Mouse (Mus musculus): ENCODE measurements around the gene Clic1.

Gene Clic1

DNA sequence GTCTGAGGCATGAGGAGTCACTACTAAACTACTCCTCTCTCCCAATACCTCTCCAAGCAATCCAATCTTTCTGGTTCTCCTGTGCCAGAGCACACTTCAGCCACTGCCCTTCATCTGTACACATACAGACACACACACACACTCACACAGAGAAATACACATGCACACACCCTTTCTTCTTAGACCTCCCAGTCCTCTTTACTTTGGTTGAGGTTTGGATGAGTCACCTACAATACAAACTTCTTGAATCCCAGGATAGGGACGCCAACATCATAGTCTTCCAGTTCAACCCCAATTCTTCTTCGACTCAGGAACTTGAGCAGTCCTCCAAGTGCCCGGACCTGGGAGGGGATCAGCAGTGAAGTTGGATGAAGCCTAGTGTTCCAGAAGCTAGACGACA, 6.0 kb upstream of the Clic1 start:
- ATAC-seq (ENCODE audit: insufficient number of reproducible peaks, low FRiP score, low TSS enrichment): no peak

DNA sequence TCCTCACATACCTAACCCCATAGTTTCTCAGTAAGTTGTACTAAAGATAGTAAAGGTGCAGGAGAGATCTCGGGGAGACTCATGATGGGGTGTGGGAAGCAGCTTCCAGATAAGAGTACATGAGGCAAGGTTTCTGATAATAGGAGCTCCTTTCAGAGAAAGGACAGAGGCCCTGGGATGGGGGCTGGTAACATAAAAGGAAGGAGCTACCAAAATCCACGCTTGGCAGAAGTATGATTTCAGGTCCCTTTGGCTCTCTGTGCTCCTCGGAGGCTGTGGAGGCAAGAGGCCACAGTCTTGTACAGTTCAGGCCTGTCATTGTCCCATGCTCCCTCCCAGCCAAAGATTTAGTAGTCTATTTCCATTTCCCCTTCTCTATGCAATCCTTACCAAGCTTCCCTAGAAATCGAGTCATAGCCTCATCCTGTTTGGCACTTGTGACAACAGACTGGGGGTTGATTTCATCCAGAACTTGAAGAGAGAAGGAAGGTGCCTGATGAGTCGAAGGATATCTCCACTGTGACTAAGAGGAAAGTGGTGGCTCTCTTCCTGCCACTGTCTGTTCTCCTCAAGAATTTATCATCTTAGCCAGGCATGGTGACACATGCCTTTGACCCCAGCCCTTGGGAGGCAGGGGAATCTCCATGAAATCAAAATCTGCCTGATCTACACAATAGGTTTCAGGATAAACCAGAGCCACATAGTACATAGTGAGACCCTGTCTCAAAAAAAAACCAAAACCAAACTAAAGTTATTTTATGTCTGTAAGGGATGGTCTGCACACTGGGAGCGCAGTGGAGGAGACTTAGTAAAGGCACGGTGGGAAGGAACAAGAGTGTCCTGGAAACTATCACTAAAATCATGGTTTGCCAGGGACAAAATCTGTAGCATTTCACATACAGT, 4.6 kb upstream of the Clic1 start:
- ATAC-seq (ENCODE audit: insufficient number of reproducible peaks, low FRiP score, low TSS enrichment): no peak

DNA sequence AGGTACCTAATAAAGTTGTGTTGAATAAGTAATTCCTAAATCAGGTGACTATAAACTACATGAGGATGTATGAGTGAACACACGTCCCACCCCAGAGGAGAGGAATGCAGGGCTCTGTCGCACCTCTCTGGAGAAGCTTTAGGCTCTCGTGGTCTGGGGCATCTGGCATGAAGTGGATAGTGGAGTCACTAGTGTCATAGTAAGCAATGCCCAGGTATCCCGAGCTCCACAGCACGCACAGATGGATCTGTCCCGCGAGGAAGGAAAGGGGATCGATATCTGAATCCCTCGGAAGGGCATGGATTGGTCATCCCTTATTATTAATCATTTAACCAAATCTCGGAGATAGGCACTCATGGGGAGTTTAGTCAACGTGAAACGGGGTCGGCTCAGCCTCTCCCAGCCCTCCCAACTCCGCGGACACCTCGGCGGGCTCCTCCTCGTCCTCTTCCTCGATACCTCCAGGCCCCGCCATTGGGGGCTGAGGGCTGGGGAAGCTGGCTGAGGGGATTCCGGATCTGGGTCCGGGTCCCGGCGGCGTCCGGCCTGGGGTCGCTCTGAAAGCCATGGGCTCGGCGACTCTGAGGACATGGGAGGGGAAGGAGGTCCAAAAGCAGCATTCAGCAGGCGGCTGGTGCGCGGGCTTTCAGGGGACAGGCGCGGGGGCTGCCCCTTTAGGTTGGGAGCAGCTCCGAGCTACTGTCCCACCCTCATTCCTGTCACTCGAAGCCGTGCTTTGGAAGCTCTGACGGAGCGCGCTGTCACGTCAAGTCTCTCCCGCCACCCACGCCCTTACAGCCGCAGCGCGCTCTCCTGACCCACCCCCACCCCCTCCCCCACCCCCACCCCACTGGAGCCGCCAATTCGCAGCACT, 3.7 kb upstream of the Clic1 start:
- no peak for ATAC-seq (ENCODE audit: insufficient number of reproducible peaks, low FRiP score, low TSS enrichment)

DNA sequence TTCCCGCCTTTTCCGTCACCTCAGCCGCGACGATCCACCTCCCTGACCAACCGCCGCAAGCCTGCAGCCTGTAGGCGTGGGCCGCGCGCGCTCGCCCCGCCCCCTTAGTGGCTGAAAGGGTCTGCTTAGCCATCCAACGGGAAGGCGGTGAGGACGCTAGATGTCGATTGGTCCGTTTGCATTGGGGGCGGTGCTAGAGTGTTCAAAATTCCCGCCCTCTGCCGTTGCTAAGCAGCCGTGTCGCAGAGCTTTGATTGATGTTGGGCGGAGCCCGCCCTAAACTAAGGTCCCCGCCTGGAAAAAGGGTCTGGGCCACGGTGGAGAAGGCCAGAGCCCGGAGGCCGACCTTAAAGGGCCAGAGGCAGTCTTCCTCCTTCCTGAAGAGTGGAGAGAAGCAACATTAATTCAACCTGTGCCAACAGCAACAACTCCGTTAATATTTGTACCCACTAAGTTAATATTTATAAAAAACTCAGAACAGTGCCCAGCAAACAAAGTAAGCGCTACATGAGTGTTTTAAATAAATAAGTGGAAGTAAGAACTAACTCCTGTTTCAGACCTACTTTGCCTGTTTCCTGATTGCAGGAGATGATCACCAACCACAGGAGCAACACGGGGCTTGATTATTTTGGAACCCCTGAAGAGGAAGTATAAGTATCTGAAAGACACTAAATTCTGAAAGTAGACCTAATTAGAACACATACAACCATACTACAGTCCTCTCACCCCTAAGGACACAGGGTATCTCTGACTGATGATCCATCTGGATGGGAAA, 2.9 kb upstream of the Clic1 start, which contains the start of gene Msh5:
Gene Msh5 (minus strand): TSS at position 65 of the 775 bp plus-strand sequence.
- peak; percentile 95 for ATAC-seq (ENCODE audit: insufficient number of reproducible peaks, low FRiP score, low TSS enrichment)

DNA sequence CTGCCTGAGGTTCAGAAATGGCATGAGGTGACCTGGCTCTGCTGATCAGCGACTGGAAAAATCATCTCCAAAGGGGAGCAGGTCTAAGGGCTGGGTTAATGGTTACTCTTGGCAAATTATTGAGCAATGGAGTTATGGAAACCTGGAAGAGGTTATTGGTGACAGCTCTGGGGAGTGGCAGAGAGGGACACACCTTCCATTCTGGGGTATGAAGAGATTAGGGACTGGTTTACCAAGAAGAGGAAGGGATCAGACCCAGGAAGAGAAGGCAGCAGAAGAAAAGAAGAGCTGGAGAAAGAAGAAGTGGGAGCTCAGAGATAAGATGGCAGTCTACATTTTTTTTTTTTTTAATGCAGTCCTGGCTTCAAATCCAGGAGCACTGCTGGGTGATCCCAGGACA, 2.1 kb upstream of the Clic1 start:
- no peak for ATAC-seq (ENCODE audit: insufficient number of reproducible peaks, low FRiP score, low TSS enrichment)

DNA sequence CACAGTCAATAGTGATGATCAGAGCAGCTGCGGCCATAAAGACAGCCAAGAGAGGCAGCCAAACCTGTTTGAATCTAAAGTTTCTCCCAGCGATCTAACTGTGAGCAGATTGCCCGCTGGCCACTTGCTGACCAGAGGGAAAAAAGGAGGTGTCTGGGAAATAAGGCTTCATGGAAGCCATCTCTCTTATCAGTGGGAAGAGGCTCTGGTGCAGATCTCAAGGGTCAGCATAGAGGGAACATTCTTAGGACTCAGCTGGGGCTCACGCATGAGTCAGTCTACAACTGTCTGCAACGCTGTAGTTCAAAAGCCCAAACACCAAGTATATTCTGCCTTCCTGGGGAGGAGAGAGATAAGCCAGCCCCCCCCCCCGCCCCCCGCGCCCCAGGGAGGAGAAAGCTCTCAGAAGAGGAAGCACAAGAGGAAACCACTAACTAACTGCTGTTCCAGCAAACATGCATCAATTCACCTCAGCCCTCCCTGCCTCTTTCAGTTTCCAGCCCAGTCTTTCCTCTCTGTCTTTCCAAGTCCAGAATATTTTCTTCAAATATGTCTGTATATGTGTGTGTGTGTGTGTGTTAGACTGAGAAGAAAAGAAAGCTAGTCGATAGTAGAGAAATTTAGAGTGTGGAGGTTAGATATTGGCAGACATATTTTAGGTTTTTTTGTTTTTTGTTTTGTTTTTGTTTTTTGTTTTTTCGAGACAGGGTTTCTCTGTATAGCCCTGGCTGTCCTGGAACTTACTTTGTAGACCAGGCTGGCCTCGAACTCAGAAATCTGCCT, 1.4 kb upstream of the Clic1 start:
- ATAC-seq (ENCODE audit: insufficient number of reproducible peaks, low FRiP score, low TSS enrichment): no peak

DNA sequence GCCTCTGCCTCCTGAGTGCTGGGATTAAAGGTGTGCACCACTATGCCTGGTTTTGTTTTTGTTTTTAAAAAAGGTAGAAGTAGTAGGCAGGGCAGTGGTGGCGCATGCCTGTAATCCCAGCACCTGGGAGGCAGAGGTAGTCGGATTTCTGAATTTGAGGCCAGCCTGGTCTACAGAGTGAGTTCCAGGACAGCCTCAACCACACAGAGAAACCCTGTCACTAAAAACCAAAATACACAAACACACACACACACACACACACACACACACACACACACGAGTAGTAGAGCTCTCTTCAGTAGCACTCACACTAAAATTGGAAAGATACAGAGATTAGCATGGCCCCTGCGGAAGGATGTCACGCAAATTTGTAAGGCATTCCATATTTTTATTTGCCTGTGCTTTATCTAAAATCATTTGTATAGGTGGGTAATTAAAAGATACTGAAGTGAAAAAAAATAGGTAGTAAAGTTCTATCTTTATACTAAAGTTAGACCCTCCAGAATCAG, 780 bp upstream of the Clic1 start:
- ATAC-seq (ENCODE audit: insufficient number of reproducible peaks, low FRiP score, low TSS enrichment): no peak

DNA sequence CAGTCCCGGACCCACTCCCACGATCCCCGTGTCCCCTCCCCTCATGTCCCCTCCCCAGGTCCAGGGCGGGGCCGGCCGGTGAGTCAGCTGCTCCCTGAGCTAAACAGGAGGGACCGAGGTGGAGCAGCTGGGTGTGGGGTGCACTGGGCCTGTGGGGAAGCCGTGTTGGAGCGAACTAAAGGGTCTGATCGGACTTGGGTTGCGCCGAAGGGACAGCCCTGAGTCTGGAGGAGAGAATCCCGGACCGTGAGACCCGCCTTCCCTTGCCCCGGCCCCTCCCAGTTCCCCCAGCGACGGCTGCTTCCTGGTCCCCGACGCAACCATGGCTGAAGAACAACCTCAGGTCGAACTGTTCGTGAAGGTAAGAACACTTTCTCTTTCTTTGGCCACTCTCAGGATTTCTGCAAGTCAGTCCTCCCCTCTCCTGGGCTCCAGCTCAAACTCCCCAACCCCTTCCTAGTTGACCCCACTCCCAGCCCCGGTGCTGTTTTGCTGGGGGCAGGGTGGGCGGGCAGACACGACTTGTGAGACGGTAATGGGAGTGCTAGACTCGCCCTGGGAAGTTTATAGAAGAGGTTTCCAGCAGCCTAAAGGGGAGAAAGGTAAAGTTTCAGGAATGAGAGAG, 472 bp downstream of the Clic1 start:
- no peak for ATAC-seq (ENCODE audit: insufficient number of reproducible peaks, low FRiP score, low TSS enrichment)

DNA sequence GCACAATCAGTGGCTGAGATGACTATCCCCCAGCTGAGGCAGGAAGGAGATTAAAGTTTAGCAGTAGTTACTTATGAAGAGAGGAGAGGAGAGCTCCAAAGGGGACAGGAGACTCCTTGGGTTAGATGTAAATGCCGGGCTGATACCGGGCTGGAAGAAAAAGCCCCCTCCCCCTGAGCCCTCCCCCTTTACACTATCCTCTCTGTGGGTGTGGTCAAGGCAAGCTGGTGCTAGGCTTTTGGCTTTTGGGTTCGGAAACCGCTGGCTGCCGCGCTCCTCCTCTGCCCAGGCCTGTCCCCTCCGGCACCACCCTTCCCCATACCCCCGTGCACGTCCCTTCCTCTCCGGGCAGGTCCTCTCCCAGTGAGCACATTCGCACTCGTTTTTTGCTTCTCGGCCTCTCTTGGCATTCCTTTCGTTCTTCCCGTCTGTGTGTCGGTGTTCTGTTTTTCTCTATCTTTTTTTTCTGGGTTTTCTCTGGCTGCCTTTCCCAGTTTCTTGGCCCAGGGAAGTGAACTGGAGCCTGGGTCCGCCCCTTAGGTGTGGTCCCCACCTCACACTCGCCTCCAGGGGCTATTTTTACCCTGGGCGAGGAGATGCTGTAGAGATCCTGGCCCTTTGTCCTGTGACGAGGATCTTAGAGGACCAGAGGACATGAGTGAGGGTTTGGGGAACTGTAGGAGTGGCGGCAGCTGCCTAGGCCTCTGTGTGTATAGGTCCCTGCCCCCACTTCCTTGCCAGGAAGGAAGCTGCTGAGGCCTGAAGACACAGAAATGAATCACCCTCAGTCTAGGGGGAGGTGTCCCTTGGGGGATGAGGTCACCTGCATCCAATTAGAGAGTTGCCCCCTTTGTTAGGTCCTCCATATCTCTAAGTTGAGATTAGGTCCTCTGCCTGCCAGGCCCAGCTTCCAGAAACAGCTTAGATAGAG, 1.7 kb downstream of the Clic1 start:
- 0 out of 2 replicates have a peak, but pooled peaks have one; percentile 33 for ATAC-seq (ENCODE audit: insufficient number of reproducible peaks, low FRiP score, low TSS enrichment)

DNA sequence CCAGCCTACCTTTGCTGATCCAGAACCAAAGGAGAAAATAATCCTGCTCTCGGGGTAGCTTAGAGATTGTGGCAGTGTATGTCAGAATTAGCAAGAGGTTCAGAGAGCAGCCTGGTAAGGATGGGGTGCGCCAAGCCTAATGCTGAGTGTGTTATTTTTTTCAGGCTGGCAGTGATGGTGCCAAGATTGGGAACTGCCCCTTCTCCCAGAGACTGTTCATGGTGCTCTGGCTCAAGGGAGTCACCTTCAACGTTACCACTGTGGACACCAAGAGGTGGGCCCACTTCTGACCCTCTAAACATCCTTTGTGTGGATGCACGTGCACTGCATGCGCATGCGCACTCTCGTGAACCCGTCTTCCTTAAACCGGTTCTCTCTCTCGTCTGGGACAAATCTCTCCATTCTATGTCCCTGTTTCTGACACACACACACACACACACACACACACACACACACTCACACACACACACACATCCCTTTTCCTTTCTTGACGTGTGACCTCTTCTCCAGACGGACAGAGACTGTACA, 2.6 kb downstream of the Clic1 start:
- ATAC-seq (ENCODE audit: insufficient number of reproducible peaks, low FRiP score, low TSS enrichment): no peak

DNA sequence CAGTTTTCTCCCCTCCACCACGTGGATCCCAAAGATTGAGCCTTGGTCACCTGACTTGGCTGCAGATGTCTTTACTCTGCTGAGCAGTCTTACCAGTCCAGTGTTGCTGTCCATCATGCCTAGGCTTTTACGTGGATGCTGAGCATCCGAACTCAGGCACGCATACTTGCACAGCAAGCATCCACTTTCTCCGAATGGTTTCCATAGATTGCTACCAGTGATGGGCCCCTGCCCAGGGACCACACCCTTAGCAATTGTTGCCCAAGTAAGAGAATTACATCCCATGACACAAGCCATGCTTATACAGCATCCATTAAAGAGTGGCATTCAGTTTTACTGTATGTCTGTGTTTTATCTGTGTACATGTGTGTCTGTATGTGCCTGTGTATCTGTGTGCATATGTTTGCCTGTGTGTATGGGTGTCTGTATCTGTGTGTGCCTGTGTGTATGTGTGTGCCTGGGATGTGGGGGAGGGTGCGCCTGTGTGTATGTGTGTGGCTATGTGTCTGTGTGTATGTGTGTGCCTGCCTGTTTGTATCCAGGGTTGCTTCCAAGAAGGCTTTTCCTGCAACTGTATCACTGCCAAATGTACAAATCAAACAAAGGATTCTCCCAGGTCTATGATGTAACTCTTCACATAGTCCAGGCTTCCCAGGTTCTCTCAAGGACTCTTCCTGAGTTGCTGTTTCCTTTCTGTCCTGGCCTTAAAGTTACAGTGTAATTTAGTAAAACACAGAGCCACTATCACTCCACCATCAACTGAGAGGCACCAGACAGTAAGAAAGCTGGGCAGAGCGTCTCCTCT, 6.1 kb downstream of the Clic1 start:
- no peak for ATAC-seq (ENCODE audit: insufficient number of reproducible peaks, low FRiP score, low TSS enrichment)

DNA sequence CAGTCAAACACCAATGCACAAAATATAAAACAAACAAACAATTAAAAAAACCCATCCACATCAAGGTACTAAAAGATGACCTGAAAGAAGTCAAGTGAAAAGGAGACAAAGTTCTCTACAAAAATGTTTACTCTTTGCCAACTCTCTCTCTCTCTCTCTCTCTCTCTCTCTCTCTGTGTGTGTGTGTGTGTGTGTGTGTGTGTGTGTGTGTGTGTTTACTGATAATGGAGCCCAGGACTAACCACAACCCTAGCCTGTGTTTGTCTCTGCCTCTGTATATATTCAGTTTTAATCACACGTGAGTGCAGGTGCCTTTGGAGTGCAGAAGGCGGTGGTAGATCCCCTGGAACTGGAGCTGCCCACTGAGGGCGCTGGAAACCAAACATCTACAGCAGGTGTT, 7.3 kb downstream of the Clic1 start:
- ATAC-seq (ENCODE audit: insufficient number of reproducible peaks, low FRiP score, low TSS enrichment): no peak

DNA sequence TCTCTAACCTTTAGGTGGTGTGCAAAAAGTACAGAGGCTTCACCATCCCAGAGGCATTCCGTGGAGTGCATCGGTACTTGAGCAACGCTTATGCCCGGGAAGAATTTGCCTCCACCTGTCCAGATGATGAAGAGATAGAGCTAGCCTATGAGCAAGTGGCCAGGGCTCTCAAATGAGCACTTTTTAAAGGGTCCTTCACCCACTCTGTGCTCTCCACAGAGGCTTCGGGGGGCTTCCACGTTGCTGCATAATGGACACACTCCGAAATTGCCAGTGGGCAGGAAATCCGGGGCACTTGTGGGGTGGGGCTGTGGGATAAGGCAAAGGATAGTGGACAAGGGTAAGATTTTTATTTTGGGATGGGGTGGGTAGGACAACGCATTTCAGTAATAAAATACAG, 8.6 kb downstream of the Clic1 start:
- no peak for ATAC-seq (ENCODE audit: insufficient number of reproducible peaks, low FRiP score, low TSS enrichment)

DNA sequence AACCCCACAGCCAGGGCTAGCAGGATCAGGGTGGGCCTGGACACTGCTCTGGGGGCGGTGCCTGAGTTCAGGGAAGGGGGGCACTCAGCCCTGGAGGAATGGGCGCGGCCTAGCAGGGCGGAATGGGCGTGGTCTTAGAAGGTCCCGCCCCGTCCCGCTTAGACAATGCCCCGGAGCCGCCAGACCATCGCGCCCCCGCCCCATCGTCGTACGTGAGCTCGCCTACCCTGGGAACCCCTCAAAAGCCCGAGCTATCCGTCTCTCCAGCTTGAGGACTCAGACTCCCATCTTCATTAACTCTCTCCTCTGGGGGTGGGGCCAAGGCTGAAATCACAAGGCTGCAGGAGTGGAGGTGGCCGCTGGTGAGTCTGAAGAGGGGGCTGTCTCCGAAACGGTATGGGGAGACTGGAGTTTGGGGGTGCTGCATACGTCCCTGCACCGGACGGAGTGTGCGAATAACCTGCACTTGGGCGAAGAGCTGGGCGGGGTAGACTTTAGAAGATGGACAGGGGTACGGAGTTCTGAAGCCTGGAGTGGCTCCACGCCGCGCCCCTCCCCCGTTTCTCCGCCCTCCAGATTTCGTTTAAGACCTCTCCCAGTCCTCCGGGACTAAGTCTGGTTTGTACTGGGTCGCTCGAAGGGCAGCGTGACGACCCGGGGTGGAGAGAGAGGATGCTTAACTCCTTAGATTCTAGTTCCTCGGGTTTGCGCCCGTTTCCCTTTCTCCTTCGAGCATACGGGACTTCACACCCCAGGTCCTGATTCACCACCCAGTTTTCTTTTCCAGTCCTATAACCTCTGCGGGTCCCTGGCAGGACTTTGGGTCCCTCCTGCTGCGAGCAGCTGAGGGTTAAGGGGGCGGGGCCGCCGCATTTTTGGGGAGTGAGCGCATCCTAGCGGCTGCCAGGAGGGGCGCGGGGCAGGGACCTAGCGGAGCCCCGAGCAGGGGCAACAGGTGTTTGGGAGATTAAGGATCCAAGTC, 9.4 kb downstream of the Clic1 start, which contains the start of gene Ddah2:
Gene Ddah2 (plus strand): TSS at position 125 of the 982 bp plus-strand sequence.
- peak; percentile 63; the same call in 1 of the 2 replicates for ATAC-seq (ENCODE audit: insufficient number of reproducible peaks, low FRiP score, low TSS enrichment)

DNA sequence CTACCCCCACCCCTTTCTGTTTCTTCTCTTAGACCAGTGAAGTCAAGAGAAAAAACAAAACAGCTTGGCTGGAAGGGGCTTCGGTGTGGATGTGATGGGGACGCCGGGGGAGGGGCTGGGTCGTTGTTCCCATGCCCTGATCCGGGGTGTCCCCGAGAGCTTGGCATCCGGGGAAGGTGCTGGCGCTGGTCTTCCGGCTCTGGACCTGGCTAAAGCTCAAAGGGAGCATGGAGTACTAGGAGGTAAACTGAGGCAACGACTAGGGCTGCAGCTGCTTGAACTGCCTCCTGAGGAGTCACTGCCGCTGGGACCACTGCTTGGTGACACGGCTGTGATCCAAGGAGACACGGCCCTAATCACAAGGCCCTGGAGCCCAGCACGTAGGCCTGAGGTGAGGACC, 10.3 kb downstream of the Clic1 start:
- no peak for ATAC-seq (ENCODE audit: insufficient number of reproducible peaks, low FRiP score, low TSS enrichment)
